Mouse (Mus musculus) cerebellum, adult 11 months (tissue): Measurements from ENCODE around the gene Lysmd4.
"Not testable (repeated sequence)": the region's sequence is repeated elsewhere in the genome, so short reads cannot be mapped to it uniquely, and the experiment has no call there.

Experiments used
- DNase-seq: peaks from one replicate; pipeline ENCODE4 v3.0.0; 2022

Gene Lysmd4

GRCm38 (mm10) chr7:67232504-67232903 lies 10.2 kb downstream of the Lysmd4 start:
- no peak for DNase-seq

DNA sequence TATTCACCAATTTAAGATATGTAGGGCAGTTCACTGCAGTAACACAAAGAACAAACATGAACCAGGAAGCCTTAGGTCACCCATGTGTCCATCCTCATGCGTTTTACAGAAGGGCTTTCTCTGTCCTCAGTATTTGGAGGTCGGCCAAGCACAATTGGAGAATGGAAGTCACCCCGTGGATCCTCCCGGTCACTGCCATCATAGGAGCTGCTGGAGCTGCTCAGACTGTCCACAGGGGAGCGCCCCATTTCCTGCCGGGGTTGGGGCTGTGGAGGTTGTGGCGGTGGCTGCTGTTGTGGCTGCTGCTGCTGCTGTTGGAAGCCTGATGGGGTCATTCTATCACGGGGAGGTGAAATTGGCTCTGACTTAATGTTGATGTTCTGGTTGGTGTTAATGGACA lies 12.5 kb downstream of the Lysmd4 start:
- DNase-seq, result no peak

- DNase-seq, result no peak
These were observed 14.0 kb downstream of the Lysmd4 start for GRCm38 (mm10) chr7:67236351-67236750.

DNA sequence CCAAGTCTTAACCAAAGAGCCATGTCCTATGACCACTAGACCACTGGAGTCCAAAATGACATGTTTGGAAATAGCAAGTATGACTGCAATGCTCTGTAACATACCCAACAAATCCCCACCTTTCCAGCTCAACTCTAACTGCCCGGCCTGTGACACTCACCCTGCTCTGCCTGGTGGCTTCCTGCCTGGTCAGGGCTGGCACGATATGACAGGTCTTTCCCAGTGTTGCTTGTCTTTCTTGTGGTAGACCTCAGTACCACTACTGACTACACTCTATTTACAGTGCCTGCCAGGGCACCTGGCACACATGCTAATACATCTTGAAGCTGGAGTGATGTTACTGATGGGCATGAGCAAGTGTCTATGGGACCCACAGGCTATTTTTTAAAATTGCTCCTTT lies 15.4 kb downstream of the Lysmd4 start:
- no peak for DNase-seq

GRCm38 (mm10) chr7:67241969-67242368 lies 19.6 kb downstream of the Lysmd4 start:
- no peak for DNase-seq

- DNase-seq, result no peak
These were observed 21.0 kb downstream of the Lysmd4 start for GRCm38 (mm10) chr7:67243121-67243893.

DNA sequence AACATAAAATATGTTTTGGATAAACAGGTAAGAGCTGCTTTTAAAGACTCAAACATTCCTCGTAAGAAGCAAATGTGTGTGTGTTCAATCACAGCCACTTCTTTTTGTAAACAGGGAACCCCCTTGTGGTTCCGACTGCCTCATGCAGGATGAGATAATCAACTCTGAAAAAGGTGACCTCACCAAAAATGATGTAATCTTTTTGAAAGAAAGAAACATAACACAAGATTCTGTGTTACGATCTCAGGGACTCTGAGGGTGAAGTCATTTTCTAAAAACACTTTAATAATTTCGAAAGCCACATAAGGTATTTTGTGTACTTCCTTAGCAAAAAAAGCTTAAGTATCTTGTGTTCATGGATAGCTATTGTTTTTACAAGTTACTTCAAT lies 21.5 kb downstream of the Lysmd4 start:
- no peak for DNase-seq

GRCm38 (mm10) chr7:67245255-67245654 lies 22.9 kb downstream of the Lysmd4 start:
- no peak for DNase-seq

- DNase-seq, result no peak
These were observed 23.7 kb downstream of the Lysmd4 start for GRCm38 (mm10) chr7:67246067-67246466.

GRCm38 (mm10) chr7:67259828-67260563 lies 37.7 kb downstream of the Lysmd4 start:
- DNase-seq, result peak; percentile 59

DNA sequence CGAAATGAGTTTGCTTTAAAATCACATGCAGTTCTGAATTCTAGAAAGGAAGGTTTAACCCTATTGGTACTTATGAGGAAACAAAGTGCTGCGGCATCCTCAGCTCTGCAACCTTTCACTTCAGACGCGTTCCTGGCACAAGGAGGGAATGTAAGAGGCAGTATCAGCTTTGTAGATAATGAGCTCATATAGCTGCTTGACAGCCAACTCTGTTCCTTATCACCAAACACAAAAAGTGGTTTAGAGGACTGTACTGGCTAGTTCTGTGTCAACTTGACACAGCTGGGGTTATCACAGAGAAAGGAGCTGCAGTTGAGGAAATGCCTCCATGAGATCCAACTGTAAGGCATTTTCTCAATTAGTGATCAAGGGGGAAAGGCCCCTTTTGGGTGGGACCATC lies 48.1 kb downstream of the Lysmd4 start:
- DNase-seq, result not testable (repeated sequence)

DNA sequence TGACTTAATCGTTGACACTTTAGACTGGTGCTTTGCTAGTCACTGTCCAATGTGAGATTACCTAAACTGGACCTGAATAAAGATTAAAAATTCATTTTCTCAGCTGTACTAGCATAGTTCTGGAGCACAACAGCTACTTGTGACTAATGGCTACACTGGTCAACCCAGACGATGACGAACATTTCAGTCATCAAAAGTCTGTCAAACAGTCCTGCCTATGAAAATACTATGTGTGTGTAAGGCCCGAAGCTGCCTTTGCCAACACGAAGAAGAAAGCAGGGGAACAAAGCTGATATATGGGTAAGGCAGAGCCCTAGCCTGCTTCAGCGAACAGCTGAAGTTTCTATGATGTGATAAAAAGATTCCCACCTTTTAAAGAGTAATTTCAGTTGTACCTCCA lies 61.2 kb downstream of the Lysmd4 start:
- DNase-seq, result no peak

GRCm38 (mm10) chr7:67287456-67287855 lies 65.1 kb downstream of the Lysmd4 start:
- no peak for DNase-seq

DNA sequence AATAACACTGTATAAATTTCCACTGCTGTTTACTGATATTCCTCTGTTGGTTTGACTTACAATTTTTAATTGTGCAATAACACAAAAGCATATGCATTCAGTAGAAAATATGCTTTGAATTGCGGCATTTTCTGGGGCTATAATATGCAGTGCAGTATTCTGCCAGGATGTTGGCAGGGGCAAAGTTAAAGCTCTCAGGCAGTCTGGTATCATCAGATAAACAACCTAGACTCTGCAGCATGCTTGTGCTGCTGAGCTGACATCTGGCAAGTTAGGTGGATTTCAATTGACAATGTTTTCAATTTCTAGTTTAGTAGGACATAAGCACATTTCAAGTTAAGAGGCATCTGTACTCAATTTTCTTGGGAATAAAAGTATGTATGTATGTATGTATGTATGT lies 69.0 kb downstream of the Lysmd4 start:
- DNase-seq, result no peak

DNA sequence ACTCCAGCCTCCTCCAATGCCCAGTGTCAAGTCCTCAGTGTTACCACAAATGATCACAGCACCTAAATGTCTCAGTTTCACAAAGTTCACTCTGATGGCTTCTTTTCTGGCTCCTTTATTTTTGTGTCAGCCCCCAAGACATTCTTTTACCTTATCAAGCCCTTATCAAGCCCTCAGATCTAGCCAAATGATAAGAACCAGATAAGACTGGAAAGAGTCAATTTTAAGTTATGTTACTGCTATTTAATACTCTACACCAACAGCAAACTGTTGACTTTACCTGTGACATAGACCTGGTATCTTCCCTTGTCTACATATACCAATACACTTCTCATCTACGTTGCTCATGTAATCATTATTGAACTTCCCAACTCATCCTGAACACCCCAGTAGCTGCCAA lies 74.1 kb downstream of the Lysmd4 start:
- no peak for DNase-seq

DNA sequence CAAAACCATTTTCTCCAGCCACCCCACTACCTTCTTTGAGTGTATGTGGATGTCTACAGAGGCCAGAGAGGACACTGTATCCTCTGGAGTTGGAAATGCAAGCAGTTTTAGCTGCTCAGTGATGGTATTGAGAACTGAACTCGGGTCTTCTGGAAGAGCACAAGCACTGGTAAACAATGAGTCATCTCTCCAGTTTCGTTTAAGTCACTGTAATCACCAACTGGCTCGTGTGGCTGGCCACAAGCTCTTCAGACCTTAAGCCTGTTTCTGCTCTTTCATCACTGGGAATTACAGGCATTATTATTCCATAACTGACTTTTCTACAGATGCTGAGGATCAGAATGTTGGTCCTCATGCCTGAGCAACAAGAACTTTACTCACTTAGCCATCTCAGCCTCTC lies 82.6 kb downstream of the Lysmd4 start:
- no peak for DNase-seq

DNA sequence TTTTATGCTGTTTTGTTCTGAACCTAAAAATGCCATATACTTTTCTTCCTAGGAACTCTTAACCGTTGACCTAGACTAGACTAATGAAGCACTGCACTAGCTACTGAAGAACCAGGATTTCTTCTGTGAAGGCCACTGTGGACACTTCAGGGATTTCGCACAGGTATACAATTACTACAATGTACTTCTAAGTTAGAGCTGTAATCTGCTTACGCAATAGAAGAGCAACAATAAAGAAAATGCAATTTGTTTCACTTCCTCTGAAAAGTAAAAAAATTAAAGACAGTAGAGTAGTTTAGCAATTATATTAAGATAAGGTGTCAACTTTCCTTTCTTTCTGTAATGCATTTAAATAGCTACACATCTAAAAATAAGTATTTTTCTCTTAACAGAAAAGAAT lies 84.7 kb downstream of the Lysmd4 start:
- no peak for DNase-seq

DNA sequence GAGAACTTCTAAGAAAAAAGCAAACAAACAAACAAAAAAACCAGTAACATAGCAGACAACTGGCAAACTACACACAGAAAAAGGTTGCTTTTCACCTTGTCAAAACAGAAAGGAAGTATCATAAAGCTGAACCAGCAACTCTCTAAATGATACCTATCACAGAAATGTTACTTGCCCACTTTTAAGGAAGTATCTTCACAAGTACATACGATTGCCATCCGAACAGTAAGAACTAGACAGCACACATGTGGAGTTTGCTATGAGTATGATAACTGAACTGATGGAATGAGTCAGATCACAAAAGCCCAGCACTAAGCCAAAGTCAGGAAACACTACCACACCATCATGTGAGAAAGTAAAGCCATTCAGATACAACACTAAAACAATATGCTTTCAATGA lies 85.8 kb downstream of the Lysmd4 start:
- DNase-seq, result no peak

GRCm38 (mm10) chr7:67310151-67310550 lies 87.8 kb downstream of the Lysmd4 start:
- no peak for DNase-seq

- DNase-seq, result no peak
These were observed 90.9 kb downstream of the Lysmd4 start for GRCm38 (mm10) chr7:67313200-67313599.

- no peak for DNase-seq
These were observed 96.4 kb downstream of the Lysmd4 start for GRCm38 (mm10) chr7:67318697-67319096.

- no peak for DNase-seq
These were observed 98.0 kb downstream of the Lysmd4 start for GRCm38 (mm10) chr7:67320359-67320758.

- DNase-seq, result no peak
These were observed 119.8 kb downstream of the Lysmd4 start for GRCm38 (mm10) chr7:67342067-67342625.

- DNase-seq, result no peak
These were observed 122.1 kb downstream of the Lysmd4 start for GRCm38 (mm10) chr7:67344443-67344842.
